Mouse (Mus musculus) urinary bladder, postnatal 4 days (tissue): ENCODE data around the gene Atp1a1.

ENCODE experiments used
- DNase-seq, 2 experiments: peaks; one replicate each; pipeline ENCODE4 v3.0.0; 2021 to 2022; ENCODE audit warnings: low spot score in 2 of 2

Atp1a1 gene

GRCm38 (mm10) chr3:101552621-101553620 is 51.6 kb downstream of the Atp1a1 start:
- DNase-seq: no peak

GRCm38 (mm10) chr3:101551457-101552230 is 52.8 kb downstream of the Atp1a1 start:
- no peak for DNase-seq

GRCm38 (mm10) chr3:101549749-101550148 is 54.7 kb downstream of the Atp1a1 start:
- no peak for DNase-seq

GRCm38 (mm10) chr3:101544116-101544515 is 60.4 kb downstream of the Atp1a1 start:
- DNase-seq: no peak

GRCm38 (mm10) chr3:101541571-101541970 is 62.9 kb downstream of the Atp1a1 start:
- no peak for DNase-seq

GRCm38 (mm10) chr3:101540568-101540967 is 63.9 kb downstream of the Atp1a1 start:
- no peak for DNase-seq

- DNase-seq: no peak
These were observed 68.2 kb downstream of the Atp1a1 start for GRCm38 (mm10) chr3:101536322-101536721.

GRCm38 (mm10) chr3:101534311-101534710 is 70.2 kb downstream of the Atp1a1 start:
- DNase-seq: no peak

- no peak for DNase-seq
These were observed 71.1 kb downstream of the Atp1a1 start for GRCm38 (mm10) chr3:101533373-101533772.

- no peak for DNase-seq
These were observed 73.6 kb downstream of the Atp1a1 start for GRCm38 (mm10) chr3:101530928-101531327.

GRCm38 (mm10) chr3:101528900-101529594 is 75.4 kb downstream of the Atp1a1 start:
- DNase-seq: no peak

GRCm38 (mm10) chr3:101528157-101528899 is 76.2 kb downstream of the Atp1a1 start:
- no peak for DNase-seq

GRCm38 (mm10) chr3:101526603-101527002 is 77.9 kb downstream of the Atp1a1 start:
- no peak for DNase-seq
